Mouse (Mus musculus): ENCODE measurements around the gene Mycbp2. TPM values are rescaled to one million over a fixed set of nuclear protein-coding genes. Genes with fewer than 3 reads are reported as not detected.

Gene Mycbp2
- polyA plus RNA-seq, 1 experiment from 2014 or later, result 19.4 TPM

GRCm38 (mm10) chr14:103087846-103088245 is 258.8 kb downstream of the Mycbp2 start:
- Histone ChIP-seq H3K27ac (replicated peaks; ENCODE audit: low read depth, low read length) (no peak overlapping the region), H3K4me2 (ENCODE audit: low read depth, severe bottlenecking) (no peak overlapping the region), H3K4me3 (ENCODE audit: low read depth, low read length) (no peak overlapping the region), H3K9me3 (ENCODE audit: control insufficient read depth, low read length) (no peaks in the 10 kb centered on the region), H3K4me1 (ENCODE audit: control insufficient read depth, insufficient read depth, low read length) (no peaks in the 10 kb centered on the region), H3K36me3 (ENCODE audit: control insufficient read depth, insufficient read depth, low read length) (peaks cover 16% of the 10 kb centered on the region; the same call in 1 of the 2 replicates), H3K27me3 (ENCODE audit: control insufficient read depth, insufficient read depth, low read length) (no peaks in the 10 kb centered on the region), H3K9ac (ENCODE audit: low read length) (no peak overlapping the region)
- WGBS, result 90% methylated on average over 5 of the region's 5 CpGs
- ATAC-seq (ENCODE audit: insufficient number of reproducible peaks, low FRiP score, low TSS enrichment, low read depth), result no peak
- no peak for DNase-seq (ENCODE audit: low spot score)

- Histone ChIP-seq H3K9me3 (ENCODE audit: control insufficient read depth, low read length) (no peaks in the 10 kb centered on the region), H3K27ac (replicated peaks; ENCODE audit: low read depth, low read length) (no peak overlapping the region), H3K36me3 (ENCODE audit: control insufficient read depth, insufficient read depth, low read length) (peaks cover 18% of the 10 kb centered on the region; the same call in 1 of the 2 replicates), H3K9ac (ENCODE audit: low read length) (no peak overlapping the region), H3K27me3 (ENCODE audit: control insufficient read depth, insufficient read depth, low read length) (no peaks in the 10 kb centered on the region), H3K4me1 (ENCODE audit: control insufficient read depth, insufficient read depth, low read length) (no peaks in the 10 kb centered on the region), H3K4me2 (ENCODE audit: low read depth, severe bottlenecking) (no peak overlapping the region), H3K4me3 (ENCODE audit: low read depth, low read length) (no peak overlapping the region)
- 92% methylated on average over 4 of the region's 4 CpGs for WGBS
- no peak for ATAC-seq (ENCODE audit: insufficient number of reproducible peaks, low FRiP score, low TSS enrichment, low read depth)
- DNase-seq (ENCODE audit: low spot score), result no peak
Measured at GRCm38 (mm10) chr14:103086671-103087324, 259.8 kb downstream of the Mycbp2 start.

DNA sequence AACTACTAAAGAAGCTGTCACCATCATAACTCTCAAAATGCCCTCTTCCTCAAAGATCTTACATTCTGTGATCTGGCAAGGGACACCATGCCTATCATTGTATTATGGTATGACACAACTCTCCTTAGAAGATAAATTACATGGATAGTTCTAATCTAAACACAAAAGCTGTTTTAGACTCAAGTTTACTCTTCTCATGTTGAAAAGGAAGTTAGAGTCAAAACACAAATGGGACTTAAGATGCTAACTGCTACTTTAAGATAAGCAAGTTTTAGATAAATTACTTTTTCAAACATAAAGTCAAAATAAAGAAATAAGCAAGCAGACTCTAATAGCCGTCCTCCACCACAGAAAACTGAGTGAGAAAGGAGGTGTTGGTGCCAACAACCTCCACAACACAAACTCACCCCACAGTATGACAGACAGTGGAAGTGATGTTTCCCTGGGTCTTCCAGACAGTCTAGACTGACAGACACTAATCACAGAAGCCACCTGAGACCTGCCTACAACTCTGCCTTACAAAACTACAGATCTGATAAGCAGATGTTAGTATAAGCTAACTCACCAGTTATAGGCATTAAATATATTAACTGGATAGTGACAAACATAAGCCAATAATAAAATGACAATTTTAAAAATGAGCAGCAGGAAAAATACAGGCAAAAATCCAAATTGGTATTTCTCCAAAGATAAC is 260.6 kb downstream of the Mycbp2 start:
- no peaks in the 10 kb centered on the region for H3K4me1 ChIP-seq (ENCODE audit: control insufficient read depth, insufficient read depth, low read length)
- H3K4me3 ChIP-seq (ENCODE audit: low read depth, low read length), result no peak overlapping the region
- H3K27me3 ChIP-seq (ENCODE audit: control insufficient read depth, insufficient read depth, low read length), result no peaks in the 10 kb centered on the region
- no peak for DNase-seq (ENCODE audit: low spot score)
- no peaks in the 10 kb centered on the region for H3K9me3 ChIP-seq (ENCODE audit: control insufficient read depth, low read length)
- no peak overlapping the region for H3K4me2 ChIP-seq (ENCODE audit: low read depth, severe bottlenecking)
- no peak for ATAC-seq (ENCODE audit: insufficient number of reproducible peaks, low FRiP score, low TSS enrichment, low read depth)
- no peak overlapping the region for H3K9ac ChIP-seq (ENCODE audit: low read length)
- H3K36me3 ChIP-seq (ENCODE audit: control insufficient read depth, insufficient read depth, low read length), result peaks cover 16% of the 10 kb centered on the region; the same call in 1 of the 2 replicates
- no peak overlapping the region for H3K27ac ChIP-seq (replicated peaks; ENCODE audit: low read depth, low read length)
- 92% methylated on average over 1 of the region's 1 CpGs for WGBS

DNA sequence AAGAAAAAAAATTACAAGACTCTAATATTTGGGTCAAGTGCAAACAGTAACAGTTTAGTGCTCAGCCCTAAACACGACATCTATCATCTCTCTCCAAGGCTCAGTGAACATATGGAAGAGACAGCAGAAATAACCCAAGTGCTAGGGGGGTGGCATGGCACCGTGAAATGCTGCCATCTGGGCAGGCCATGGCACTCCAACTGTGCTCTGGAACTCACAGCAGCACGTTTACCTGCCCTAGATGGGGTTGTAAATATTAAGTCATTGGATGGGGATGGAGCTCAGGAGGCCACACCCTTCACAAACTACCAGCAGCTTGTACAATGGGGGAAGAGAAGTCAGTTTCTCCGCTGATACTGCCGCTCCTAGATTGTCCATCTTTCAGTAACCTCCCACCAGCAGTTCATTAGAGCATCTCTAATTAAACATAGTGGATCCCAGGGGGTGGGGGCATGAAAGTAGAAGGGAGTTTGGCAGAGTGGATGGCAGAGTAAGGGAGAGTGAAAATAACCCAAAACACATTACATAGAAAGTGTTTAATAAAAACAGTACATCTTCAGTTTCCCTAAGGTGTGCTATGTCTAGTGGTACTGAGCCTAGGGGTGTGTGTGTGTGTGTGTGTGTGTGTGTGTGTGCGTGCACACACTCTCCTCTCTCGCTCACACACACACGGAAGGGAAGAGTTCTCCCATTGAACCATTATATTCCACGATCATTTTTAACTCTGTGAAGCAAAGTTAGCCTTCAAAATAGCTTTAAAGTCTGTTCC is 267.2 kb downstream of the Mycbp2 start:
- Histone ChIP-seq H3K4me2 (ENCODE audit: low read depth, severe bottlenecking) (no peak overlapping the region), H3K4me1 (ENCODE audit: control insufficient read depth, insufficient read depth, low read length) (no peaks in the 10 kb centered on the region), H3K27me3 (ENCODE audit: control insufficient read depth, insufficient read depth, low read length) (no peaks in the 10 kb centered on the region), H3K9ac (ENCODE audit: low read length) (no peak overlapping the region), H3K9me3 (ENCODE audit: control insufficient read depth, low read length) (no peaks in the 10 kb centered on the region), H3K27ac (replicated peaks; ENCODE audit: low read depth, low read length) (no peak overlapping the region), H3K36me3 (ENCODE audit: control insufficient read depth, insufficient read depth, low read length) (peaks cover 6% of the 10 kb centered on the region; the same call in 1 of the 2 replicates), H3K4me3 (ENCODE audit: low read depth, low read length) (no peak overlapping the region)
- ATAC-seq (ENCODE audit: insufficient number of reproducible peaks, low FRiP score, low TSS enrichment, low read depth) (no peak), DNase-seq (ENCODE audit: low spot score) (no peak)
- WGBS, result 90% methylated on average over 9 of the region's 9 CpGs

DNA sequence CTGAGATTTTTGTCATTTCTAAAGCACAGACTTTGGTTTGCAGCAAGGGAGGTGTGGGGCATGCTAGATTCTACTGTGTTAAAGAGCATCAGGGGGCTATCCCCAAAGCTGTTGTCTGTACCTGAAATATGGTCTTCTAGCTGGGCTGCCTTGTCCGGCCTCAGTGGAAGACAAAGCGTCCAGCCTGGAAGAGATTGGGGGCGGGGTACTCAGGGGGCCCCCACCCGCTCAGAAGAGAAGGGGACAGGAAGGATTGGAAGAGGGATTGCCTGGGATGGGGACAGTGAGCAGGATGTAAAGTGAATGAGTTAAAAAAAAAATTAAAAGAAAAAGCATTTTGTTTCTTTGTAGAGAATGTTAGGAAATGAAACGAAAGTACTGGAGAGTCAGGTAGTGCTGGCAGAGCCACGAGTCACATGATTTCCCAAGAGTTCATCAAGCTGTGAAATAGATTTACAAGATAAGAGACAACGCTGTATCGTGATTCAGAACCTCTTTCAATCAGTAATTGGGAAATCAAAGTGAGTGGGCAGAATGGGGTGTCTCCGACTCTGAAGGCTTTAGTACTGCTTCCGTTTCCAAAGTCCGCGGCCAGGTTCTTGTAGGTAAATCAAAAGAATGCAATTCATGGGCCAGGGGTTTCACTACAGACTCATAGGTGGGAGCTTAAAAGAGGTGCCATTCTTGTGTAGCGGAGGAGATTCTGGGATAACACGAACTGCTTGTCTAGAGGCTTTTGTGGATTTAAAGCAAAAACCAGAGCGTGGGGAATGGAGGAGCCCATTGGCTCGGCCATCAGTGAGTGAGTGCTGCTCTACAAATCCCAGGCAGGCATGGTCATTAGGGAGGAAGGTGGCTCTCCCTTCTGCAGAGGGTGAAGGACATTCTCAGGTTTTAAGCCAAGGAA is 268.4 kb downstream of the Mycbp2 start:
- Histone ChIP-seq H3K4me2 (ENCODE audit: low read depth, severe bottlenecking) (no peak overlapping the region), H3K9me3 (ENCODE audit: control insufficient read depth, low read length) (no peaks in the 10 kb centered on the region), H3K4me1 (ENCODE audit: control insufficient read depth, insufficient read depth, low read length) (no peaks in the 10 kb centered on the region), H3K27me3 (ENCODE audit: control insufficient read depth, insufficient read depth, low read length) (no peaks in the 10 kb centered on the region), H3K9ac (ENCODE audit: low read length) (no peak overlapping the region), H3K27ac (replicated peaks; ENCODE audit: low read depth, low read length) (no peak overlapping the region), H3K4me3 (ENCODE audit: low read depth, low read length) (no peak overlapping the region), H3K36me3 (ENCODE audit: control insufficient read depth, insufficient read depth, low read length) (peaks cover 10% of the 10 kb centered on the region; the same call in 1 of the 2 replicates)
- ATAC-seq (ENCODE audit: insufficient number of reproducible peaks, low FRiP score, low TSS enrichment, low read depth), result no peak
- DNase-seq (ENCODE audit: low spot score), result no peak
- WGBS, result 92% methylated on average over 16 of the region's 16 CpGs

DNA sequence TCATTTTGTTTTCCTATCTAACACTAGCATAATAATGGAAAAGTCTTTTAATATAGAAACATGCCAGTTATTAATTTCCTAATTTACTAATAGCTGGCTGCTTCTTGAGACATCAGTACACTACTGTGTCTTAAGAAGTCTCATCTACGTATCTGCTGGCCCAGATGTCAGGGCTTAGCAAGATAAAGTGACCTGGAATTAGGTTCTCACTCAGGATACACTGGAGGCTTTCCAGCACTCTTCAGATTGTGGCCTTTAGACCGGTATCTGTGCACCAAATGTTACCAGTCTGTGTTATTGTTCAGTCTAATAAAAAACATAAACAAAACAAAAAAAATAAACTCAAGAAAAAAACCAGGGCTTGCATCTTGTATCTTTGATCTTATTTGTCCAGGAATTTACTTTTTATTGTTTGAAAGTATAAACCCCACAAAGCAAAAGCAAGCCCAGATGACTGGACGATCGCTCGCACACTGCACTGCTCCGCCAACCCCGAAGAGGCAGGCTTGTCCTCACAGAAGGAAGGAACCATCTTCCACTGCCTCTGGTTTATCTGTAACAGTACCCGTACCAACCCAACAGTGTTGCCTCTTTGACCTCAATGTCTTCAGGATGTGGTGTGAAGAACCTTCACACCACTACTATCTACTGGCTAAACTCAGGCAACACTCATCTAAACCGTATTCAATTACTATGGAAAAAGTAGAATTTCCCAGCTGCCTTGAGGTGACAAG is 269.2 kb downstream of the Mycbp2 start:
- 94% methylated on average over 9 of the region's 9 CpGs for WGBS
- peaks cover 5% of the 10 kb centered on the region; the same call in 1 of the 2 replicates for H3K36me3 ChIP-seq (ENCODE audit: control insufficient read depth, insufficient read depth, low read length)

DNA sequence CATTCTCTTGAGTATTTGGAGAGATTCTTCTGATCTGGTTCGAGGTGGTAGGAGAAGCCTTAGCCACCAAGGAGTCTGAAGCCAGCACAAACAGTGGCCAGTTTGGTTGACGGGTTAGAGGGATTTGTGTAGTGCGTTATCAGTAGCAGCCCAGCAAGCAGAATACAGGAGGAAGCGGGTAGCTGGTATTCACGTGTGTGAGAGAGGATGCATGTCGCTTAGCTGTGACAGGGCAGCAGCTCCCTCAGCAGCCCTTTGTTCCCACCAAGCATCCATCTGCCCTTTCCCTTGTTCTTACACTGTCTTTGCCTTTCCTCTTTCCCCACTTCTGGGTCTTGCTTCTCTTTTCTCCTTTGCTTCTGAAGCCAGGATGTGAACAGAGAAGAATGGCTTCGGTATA is 271.4 kb downstream of the Mycbp2 start:
- Histone ChIP-seq H3K36me3 (ENCODE audit: control insufficient read depth, insufficient read depth, low read length) (peaks cover 5% of the 10 kb centered on the region; the same call in 1 of the 2 replicates), H3K4me1 (ENCODE audit: control insufficient read depth, insufficient read depth, low read length) (no peaks in the 10 kb centered on the region), H3K27me3 (ENCODE audit: control insufficient read depth, insufficient read depth, low read length) (no peaks in the 10 kb centered on the region), H3K4me2 (ENCODE audit: low read depth, severe bottlenecking) (no peak overlapping the region), H3K4me3 (ENCODE audit: low read depth, low read length) (no peak overlapping the region), H3K9me3 (ENCODE audit: control insufficient read depth, low read length) (no peaks in the 10 kb centered on the region), H3K9ac (ENCODE audit: low read length) (no peak overlapping the region), H3K27ac (replicated peaks; ENCODE audit: low read depth, low read length) (no peak overlapping the region)
- ATAC-seq (ENCODE audit: insufficient number of reproducible peaks, low FRiP score, low TSS enrichment, low read depth) (no peak), DNase-seq (ENCODE audit: low spot score) (no peak)
- WGBS, result 93% methylated on average over 7 of the region's 7 CpGs

More for the DNA sequence above, 269.2 kb downstream of the Mycbp2 start:
- H3K9ac ChIP-seq (ENCODE audit: low read length), result no peak overlapping the region
- no peak overlapping the region for H3K4me2 ChIP-seq (ENCODE audit: low read depth, severe bottlenecking)
- DNase-seq (ENCODE audit: low spot score), result no peak
- H3K27ac ChIP-seq (replicated peaks; ENCODE audit: low read depth, low read length), result no peak overlapping the region
- H3K4me3 ChIP-seq (ENCODE audit: low read depth, low read length), result no peak overlapping the region
- no peaks in the 10 kb centered on the region for H3K27me3 ChIP-seq (ENCODE audit: control insufficient read depth, insufficient read depth, low read length)
- no peaks in the 10 kb centered on the region for H3K9me3 ChIP-seq (ENCODE audit: control insufficient read depth, low read length)
- no peaks in the 10 kb centered on the region for H3K4me1 ChIP-seq (ENCODE audit: control insufficient read depth, insufficient read depth, low read length)
- no peak for ATAC-seq (ENCODE audit: insufficient number of reproducible peaks, low FRiP score, low TSS enrichment, low read depth)

Data from limb, embryonic 11.5 days (tissue).